Mouse (Mus musculus): ENCODE results near the gene Padi2.

- no peak for TF ChIP-seq CTCF (IDR thresholded peaks at IDR 0.05; ENCODE audit: insufficient read depth, low read length)
- TF ChIP-seq POLR2A (IDR thresholded peaks at IDR 0.05; ENCODE audit: borderline replicate concordance, extremely low read depth, low read depth, low read length) = no peak
Measured at GRCm38 (mm10) chr4:140961467-140962206, 55.5 kb downstream of the Padi2 start.
